Mouse (Mus musculus) hindbrain, embryonic 14.5 days (tissue): ENCODE measurements at regions not wholly inside any gene's neighbourhood (a gene's known extent, or its start where the extent isn't known, plus 50 kb on each side); places are given as distances from the start of the nearest gene placed in this dataset.
A peak's percentile ranks its signal among the peaks of the same experiment; 100 is the strongest.

Experiments used
- ATAC-seq: fragments of 200-750 bp; cut with Nextera tagmentation; 2 replicates; pipeline ENCODE4 v1.8.0; 2017; ENCODE audit warnings: moderate number of reproducible peaks, mild to moderate bottlenecking, moderate TSS enrichment, moderate library complexity; ENCODE audit not compliant: low FRiP score
- DNase-seq: peaks from one replicate; pipeline ENCODE4 v3.0.0-alpha.2; 2015; ENCODE audit warnings: low spot score
- H3K27ac ChIP-seq: fragments of 300-500 bp; sonication (generic); 2 replicates; pipeline ENCODE4 v1.5.1; 2014; ENCODE audit warnings: mild to moderate bottlenecking, moderate library complexity
- H3K27me3 ChIP-seq: fragments of 300-500 bp; sonication (generic); 2 replicates; pipeline ENCODE4 v1.6.1; 2014; ENCODE audit warnings: mild to moderate bottlenecking, low read length, mixed read lengths; ENCODE audit not compliant: control insufficient read depth, insufficient read depth
- H3K36me3 ChIP-seq: fragments of 300-500 bp; sonication (generic); replicated peaks from 2 replicates; pipeline ENCODE4 v1.6.1; 2014; ENCODE audit not compliant: control insufficient read depth, insufficient read depth
- H3K4me1 ChIP-seq: fragments of 300-500 bp; sonication (generic); replicated peaks from 2 replicates; pipeline ENCODE4 v1.6.1; 2014; ENCODE audit warnings: antibody characterized with exemption, low read length, mixed read lengths; ENCODE audit not compliant: control insufficient read depth, insufficient read depth
- H3K4me2 ChIP-seq: fragments of 300-500 bp; sonication (generic); replicated peaks from 2 replicates; pipeline ENCODE4 v1.6.1; 2014; ENCODE audit warnings: mild to moderate bottlenecking, moderate library complexity
- H3K4me3 ChIP-seq: fragments of 300-500 bp; sonication (generic); replicated peaks from 2 replicates; pipeline ENCODE4 v1.5.1; 2014; ENCODE audit warnings: mild to moderate bottlenecking, low read length
- H3K9ac ChIP-seq: fragments of 300-500 bp; sonication (generic); 2 replicates; pipeline ENCODE4 v1.6.1; 2014
- H3K9me3 ChIP-seq: fragments of 300-500 bp; sonication (generic); 2 replicates; pipeline ENCODE4 v1.6.1; 2016; ENCODE audit warnings: low read length; ENCODE audit not compliant: control insufficient read depth
- WGBS: fragments of 180-500 bp; shearing (Covaris S2); extraction: QIAGEN DNeasy Blood & Tissue Kit; methylation state at CpG from one replicate; pipeline ENCODE4 v1.1.7; 2014; 5-methylcytosine and 5-hydroxymethylcytosine counted together

GRCm38 (mm10) chrX:66469442-66470311 lies 165.7 kb upstream of the 4930447F04Rik start:
- H3K9ac ChIP-seq: no peak overlapping the region
- no peak for ATAC-seq
- no peaks in the 10 kb centered on the region for H3K27me3 ChIP-seq
- H3K4me3 ChIP-seq: no peak overlapping the region
- no peak overlapping the region for H3K4me2 ChIP-seq
- H3K9me3 ChIP-seq: no peaks in the 10 kb centered on the region
- no peaks in the 10 kb centered on the region for H3K36me3 ChIP-seq
- 74% methylated on average over 7 of the region's 7 CpGs for WGBS
- no peak for DNase-seq
- H3K27ac ChIP-seq: no peak overlapping the region
- H3K4me1 ChIP-seq: no peaks in the 10 kb centered on the region

- no peak for DNase-seq
- no peak overlapping the region for H3K4me2 ChIP-seq
- 33% methylated on average over 3 of the region's 3 CpGs for WGBS
- no peak overlapping the region for H3K27ac ChIP-seq
- no peaks in the 10 kb centered on the region for H3K27me3 ChIP-seq
- H3K9ac ChIP-seq: no peak overlapping the region
- ATAC-seq: 0 out of 2 replicates have a peak, but pooled peaks have one; percentile 31
- no peaks in the 10 kb centered on the region for H3K4me1 ChIP-seq
- no peaks in the 10 kb centered on the region for H3K36me3 ChIP-seq
- no peaks in the 10 kb centered on the region for H3K9me3 ChIP-seq
- no peak overlapping the region for H3K4me3 ChIP-seq
Measured at GRCm38 (mm10) chrX:66464985-66465384, 161.0 kb upstream of the 4930447F04Rik start.

DNA sequence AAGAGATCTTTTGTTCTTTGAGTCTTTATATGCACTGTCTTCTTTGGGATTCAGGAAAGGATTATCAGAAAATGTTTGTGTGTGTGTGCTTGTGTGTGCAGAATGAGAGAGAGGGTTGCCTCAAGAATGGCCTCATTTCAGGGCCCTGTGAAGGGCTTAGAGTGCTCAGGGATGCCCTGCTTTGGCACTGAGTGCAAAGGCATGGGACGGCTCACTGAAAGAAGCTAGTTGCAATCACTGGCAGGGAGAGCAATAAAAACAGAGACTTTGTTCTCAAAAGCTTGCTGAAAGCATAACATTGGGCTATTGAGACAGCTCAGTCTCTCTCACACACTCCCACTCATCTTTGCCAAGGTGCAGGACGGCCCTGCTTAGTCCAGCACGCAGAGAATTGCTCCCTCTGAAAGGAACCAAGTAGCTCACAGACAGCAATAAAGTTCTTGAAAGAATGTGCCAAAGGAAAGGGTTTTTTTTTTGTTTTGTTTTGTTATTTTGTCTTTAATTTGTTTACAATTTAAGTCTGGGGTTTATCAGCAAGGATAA lies 157.5 kb upstream of the 4930447F04Rik start:
- no peaks in the 10 kb centered on the region for H3K4me1 ChIP-seq
- no peaks in the 10 kb centered on the region for H3K9me3 ChIP-seq
- no peak overlapping the region for H3K9ac ChIP-seq
- no peak for DNase-seq
- ATAC-seq: no peak; the same call in 1 of the 2 replicates
- no peak overlapping the region for H3K4me2 ChIP-seq
- 70% methylated on average over 3 of the region's 3 CpGs for WGBS
- no peaks in the 10 kb centered on the region for H3K27me3 ChIP-seq
- no peak overlapping the region for H3K4me3 ChIP-seq
- no peaks in the 10 kb centered on the region for H3K36me3 ChIP-seq
- no peak overlapping the region for H3K27ac ChIP-seq
